Mouse (Mus musculus) lung, postnatal 36 days (tissue): ENCODE measurements around the gene Cand2.

Experiments
- DNase-seq: peaks from one replicate; pipeline ENCODE4 v3.0.0; 2022; ENCODE audit warnings: mixed read lengths

Gene Cand2

DNA sequence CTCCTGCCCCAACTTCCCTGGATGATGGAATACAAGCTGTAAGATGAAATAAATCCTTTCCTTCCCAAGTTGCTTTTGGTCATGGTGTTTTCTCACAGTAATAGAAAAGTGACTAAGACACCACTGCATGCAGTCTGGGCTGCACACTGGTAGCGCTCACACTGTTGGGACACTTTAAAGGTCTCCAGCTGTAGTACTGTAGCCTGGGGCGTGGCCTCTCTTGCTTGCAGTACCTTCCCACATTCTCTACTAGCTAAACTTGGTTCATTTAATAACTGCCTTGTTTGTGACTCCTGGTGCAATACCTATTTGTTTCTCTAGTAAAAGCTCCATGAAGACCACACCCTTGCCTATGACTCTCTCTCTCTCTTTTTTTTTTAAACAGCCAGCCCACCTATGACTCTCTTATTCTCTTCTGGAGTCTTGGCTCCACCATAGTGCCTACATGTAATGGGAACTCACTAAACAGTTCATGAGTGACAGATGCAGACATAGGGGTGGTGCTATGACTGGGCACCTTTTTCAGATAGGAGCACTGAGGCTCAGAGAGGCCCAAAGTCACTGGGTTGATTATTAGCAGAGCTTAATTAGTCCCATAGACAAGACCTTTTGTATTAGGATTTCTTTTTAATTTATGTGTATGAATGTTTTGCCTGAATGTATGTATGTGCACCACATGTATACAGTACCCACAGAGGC is 58.0 kb downstream of the Cand2 start:
- no peak for DNase-seq

- no peak for DNase-seq
These were observed 59.5 kb downstream of the Cand2 start for GRCm38 (mm10) chr6:115833861-115834260.

GRCm38 (mm10) chr6:115838161-115838597 is 63.8 kb downstream of the Cand2 start, which contains the start of gene Efcab12:
Efcab12 (minus strand) TSS chr6:115838412.
- peak; percentile 88 for DNase-seq

GRCm38 (mm10) chr6:115838745-115839144 is 64.4 kb downstream of the Cand2 start:
- no peak for DNase-seq

DNA sequence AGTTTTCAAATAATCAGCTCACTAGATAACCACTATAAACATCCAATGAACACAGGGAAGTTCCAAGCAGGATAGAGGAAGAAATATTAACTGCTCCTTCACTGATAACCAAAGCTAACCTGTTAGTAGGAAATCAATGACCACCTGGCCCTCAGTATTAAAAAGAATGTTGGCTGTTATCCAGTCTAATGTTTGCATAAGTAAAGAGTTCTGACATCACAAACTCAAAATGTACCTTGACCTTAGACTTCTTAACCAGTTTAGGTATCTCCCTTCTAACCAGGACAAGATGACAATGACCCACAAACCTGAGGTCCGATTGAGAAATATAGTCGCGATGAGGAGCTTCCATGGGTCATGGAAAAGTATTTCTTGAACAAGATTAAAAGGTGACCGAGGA is 70.7 kb downstream of the Cand2 start:
- no peak for DNase-seq

- DNase-seq, result peak; percentile 85
These were observed 72.5 kb downstream of the Cand2 start for GRCm38 (mm10) chr6:115846640-115847411.

DNA sequence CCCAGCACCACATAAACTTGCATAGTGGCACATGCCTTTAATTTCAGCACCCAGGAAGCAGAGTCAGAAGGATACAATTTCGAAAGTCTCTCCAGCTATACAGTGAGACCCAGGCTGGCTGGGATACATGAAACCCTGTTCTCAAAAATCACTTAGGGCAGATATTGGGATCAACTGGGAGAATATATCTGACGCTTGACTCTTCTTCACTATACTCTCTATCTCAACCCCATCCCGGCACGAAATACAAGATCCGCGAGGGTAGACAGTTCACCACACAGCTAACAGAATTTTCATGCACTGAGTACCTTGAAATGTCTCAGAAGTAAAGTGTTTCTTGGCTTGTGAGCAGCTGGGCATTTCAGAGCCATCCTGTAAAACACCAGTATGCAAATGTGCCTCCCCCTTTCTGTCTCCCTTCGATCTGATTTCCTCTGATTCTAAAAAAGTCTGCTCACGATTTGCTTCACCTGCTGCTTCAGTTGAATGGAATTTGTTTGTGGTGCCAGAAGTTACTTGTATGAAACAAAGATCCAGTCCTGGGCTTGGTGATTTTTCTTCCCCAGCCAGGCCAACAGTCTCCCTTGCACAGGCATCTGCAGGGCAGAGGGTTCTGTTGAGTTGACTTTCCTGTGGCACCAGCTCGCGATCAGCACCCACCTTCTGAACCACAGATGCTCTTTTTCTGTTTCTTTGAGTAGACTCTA is 74.4 kb downstream of the Cand2 start:
- DNase-seq, result no peak

DNA sequence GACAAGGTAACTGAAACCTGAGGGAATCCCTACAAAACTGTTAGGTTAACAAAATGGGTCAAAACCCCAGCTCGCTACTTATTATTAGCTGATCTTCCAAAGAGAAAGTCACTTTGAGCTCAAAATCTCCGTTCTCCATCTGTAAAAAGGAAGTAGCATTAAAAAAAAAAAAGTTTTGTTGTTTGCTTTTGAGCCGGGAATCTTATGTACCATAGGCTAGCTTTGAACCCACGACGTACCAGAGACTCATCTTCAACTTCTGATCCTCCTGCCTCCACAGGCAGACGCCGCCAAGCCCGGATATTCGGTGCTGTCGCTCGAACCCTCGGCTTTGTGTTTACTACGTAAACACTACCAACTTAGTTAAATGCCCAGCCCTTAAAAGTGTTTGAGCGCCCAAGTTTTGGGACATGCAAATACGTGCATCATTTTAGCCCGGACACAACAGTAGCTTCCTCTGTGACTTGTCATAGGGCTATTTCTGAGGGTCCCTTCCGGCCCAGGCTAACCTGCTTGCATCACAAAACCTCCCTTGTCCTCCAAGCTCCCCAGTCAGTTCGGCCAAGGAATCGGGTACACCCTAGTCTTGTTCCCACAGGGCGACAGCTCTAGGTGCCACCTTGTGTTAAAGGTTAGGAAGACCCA is 78.2 kb downstream of the Cand2 start:
- DNase-seq, result no peak

GRCm38 (mm10) chr6:115853091-115853813 is 78.9 kb downstream of the Cand2 start, which contains the start of the genes Mbd4 and Ift122:
Mbd4 (minus strand) TSS chr6:115853371.
Ift122 (plus strand) TSS chr6:115853470.
- DNase-seq, result peak; percentile 99

DNA sequence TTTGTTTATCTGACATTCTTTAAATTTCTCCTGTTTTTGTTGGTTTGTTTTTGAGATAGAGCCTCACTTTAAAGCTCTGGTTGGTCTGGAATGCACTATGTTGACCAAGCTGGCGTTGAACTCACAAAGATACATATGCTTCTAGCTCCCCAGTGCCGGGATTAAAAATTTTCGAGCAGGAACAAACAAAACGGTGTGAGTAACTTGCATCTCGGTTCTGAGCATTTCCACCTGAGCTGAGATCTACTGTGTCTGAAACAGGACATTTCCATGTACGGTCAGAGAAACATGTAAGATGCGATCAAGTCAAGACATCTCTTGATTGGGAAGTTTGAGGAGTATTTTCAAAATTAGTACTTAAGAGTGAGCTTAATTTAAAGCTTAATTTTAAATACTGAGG is 79.6 kb downstream of the Cand2 start:
- DNase-seq, result no peak

DNA sequence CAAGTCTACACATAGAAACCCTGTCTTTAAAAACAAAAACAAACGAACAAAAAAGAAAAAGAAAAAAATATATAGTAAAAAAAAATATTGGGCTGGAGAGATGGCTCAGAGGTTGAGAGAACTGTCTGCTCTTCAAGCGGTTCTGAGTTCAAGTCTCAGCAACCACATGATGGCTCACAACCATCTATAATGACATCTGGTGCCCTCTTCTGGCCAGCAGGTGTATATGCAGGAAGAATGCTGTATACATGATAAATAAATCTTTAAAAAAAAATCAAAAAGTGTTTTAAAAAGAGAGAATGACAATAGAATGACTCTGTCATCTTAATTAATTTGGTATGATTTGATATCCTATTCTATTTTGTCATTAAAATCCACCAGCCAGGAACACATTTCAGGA is 80.1 kb downstream of the Cand2 start:
- DNase-seq, result peak; percentile 35
